Mouse (Mus musculus) myocyte (in vitro differentiated cells): ENCODE results near the gene Prss34. TPM values are rescaled to one million over a fixed set of nuclear protein-coding genes. Genes with fewer than 3 reads are reported as not detected.

Source experiments
- H3K27me3 ChIP-seq: one replicate; pipeline ENCODE4 v1.6.1; 2011; ENCODE audit not compliant: control insufficient read depth, insufficient read depth, insufficient read length
- H3K36me3 ChIP-seq: one replicate; pipeline ENCODE4 v1.6.1; 2011; ENCODE audit not compliant: control insufficient read depth, insufficient read depth
- H3K4me2 ChIP-seq: one replicate; pipeline ENCODE4 v1.6.1; 2011; ENCODE audit warnings: low read depth, control low read depth
- H3K4me3 ChIP-seq: one replicate; pipeline ENCODE4 v1.5.1; 2011; ENCODE audit warnings: mild to moderate bottlenecking, control low read depth, moderate library complexity
- H3K79me2 ChIP-seq: one replicate; pipeline ENCODE4 v1.6.1; 2011; ENCODE audit not compliant: control insufficient read depth, insufficient read depth
- H3ac ChIP-seq: one replicate; pipeline ENCODE4 v1.6.1; 2011; ENCODE audit not compliant: control insufficient read depth, insufficient read length
- CEBPB ChIP-seq: IDR thresholded peaks from 2 replicates; pipeline ENCODE4 v1.6.1; 2011; ENCODE audit warnings: mild to moderate bottlenecking, moderate library complexity; ENCODE audit not compliant: poor library complexity, insufficient read depth, severe bottlenecking
- E2F4 ChIP-seq: IDR thresholded peaks from one replicate; pipeline ENCODE4 v1.6.1; 2011; ENCODE audit warnings: mild to moderate bottlenecking, control low read depth, moderate library complexity; ENCODE audit not compliant: insufficient read depth
- MAX ChIP-seq: IDR thresholded peaks from one replicate; pipeline ENCODE4 v1.6.1; 2011; ENCODE audit warnings: low read depth, mild to moderate bottlenecking, control low read depth
- MYOD1 ChIP-seq, 3 experiments: IDR thresholded peaks; one replicate each; pipeline ENCODE4 v1.6.1; 2011; ENCODE audit warnings: control low read depth in 2 of 3, low read depth in 2 of 3, mild to moderate bottlenecking in 2 of 3, moderate library complexity in 1 of 3; ENCODE audit not compliant: insufficient read length in 2 of 3, control insufficient read depth in 1 of 3
- MYOG ChIP-seq, 3 experiments: IDR thresholded peaks; one replicate each; pipeline ENCODE4 v1.6.1; 2011; ENCODE audit warnings: control low read depth in 2 of 3, low read depth in 2 of 3, mild to moderate bottlenecking in 2 of 3; ENCODE audit not compliant: insufficient read length in 2 of 3, control insufficient read depth in 1 of 3, insufficient read depth in 1 of 3
- POLR2A ChIP-seq: IDR thresholded peaks from one replicate; pipeline ENCODE4 v1.6.1; 2011; ENCODE audit warnings: low read depth, mild to moderate bottlenecking, control low read depth, moderate library complexity; ENCODE audit not compliant: insufficient read length
- POLR2AphosphoS2 ChIP-seq: IDR thresholded peaks from one replicate; pipeline ENCODE4 v1.6.1; 2011; ENCODE audit warnings: low read depth, control low read depth; ENCODE audit not compliant: insufficient read length
- REST ChIP-seq: IDR thresholded peaks from one replicate; pipeline ENCODE4 v1.6.1; 2011; ENCODE audit warnings: mild to moderate bottlenecking, control low read depth, moderate library complexity; ENCODE audit not compliant: insufficient read depth, insufficient read length
- SRF ChIP-seq: IDR thresholded peaks from one replicate; pipeline ENCODE4 v1.6.1; 2011; ENCODE audit warnings: low read depth; ENCODE audit not compliant: control insufficient read depth, insufficient read length
- TCF12 ChIP-seq: IDR thresholded peaks from one replicate; pipeline ENCODE4 v1.6.1; 2011; ENCODE audit warnings: mild to moderate bottlenecking, control low read depth; ENCODE audit not compliant: poor library complexity, insufficient read depth, severe bottlenecking
- TCF3 ChIP-seq: IDR thresholded peaks from one replicate; pipeline ENCODE4 v1.6.1; 2011; ENCODE audit warnings: low read depth, control low read depth; ENCODE audit not compliant: insufficient read length
- USF1 ChIP-seq: IDR thresholded peaks from one replicate; pipeline ENCODE4 v1.6.1; 2011; ENCODE audit warnings: low read depth, mild to moderate bottlenecking, control low read depth, moderate library complexity
- polyA plus RNA-seq: library from polyadenylated mRNA; unstranded; fragments of >200 nt; fragmentation: generic; extraction: Trizol; gene quantifications from one replicate; pipeline ENCODE4 v1.2.1, GENCODE M21; 2012; ENCODE audit warnings: missing spikeins

Gene Prss34
- polyA plus RNA-seq, 1 experiment: not detected

- Histone ChIP-seq H3K4me3 (no peak overlapping the region), H3K36me3 (no peaks in the 10 kb centered on the region), H3ac (no peak overlapping the region), H3K4me2 (no peak overlapping the region), H3K27me3 (peaks cover 41% of the 10 kb centered on the region), H3K79me2 (no peaks in the 10 kb centered on the region)
- TF ChIP-seq TCF3 (no peak), USF1 (no peak), POLR2A (no peak), SRF (no peak), REST (no peak), E2F4 (no peak), TCF12 (no peak), MAX (no peak), CEBPB (no peak), MYOG (IDR thresholded peaks at IDR 0.05; ENCODE audit: control insufficient read depth in 1 of 3, insufficient read depth in 1 of 3, insufficient read length in 2 of 3, low read depth in 2 of 3) (no peak), MYOD1 (IDR thresholded peaks at IDR 0.05; ENCODE audit: control insufficient read depth in 1 of 3, insufficient read length in 2 of 3, low read depth in 2 of 3) (no peak), POLR2AphosphoS2 (no peak)
These were observed 35.7 kb downstream of the Prss34 start for GRCm38 (mm10) chr17:25333943-25334342.

GRCm38 (mm10) chr17:25338218-25338617 is 40.0 kb downstream of the Prss34 start:
- H3ac ChIP-seq: no peak overlapping the region
- H3K27me3 ChIP-seq: peaks cover 15% of the 10 kb centered on the region
- no peaks in the 10 kb centered on the region for H3K36me3 ChIP-seq
- H3K4me2 ChIP-seq: no peak overlapping the region
- no peak for TF ChIP-seq TCF3
- TF ChIP-seq TCF12: no peak
- no peak for TF ChIP-seq POLR2AphosphoS2
- no peak for TF ChIP-seq SRF
- TF ChIP-seq MYOG (IDR thresholded peaks at IDR 0.05; ENCODE audit: control insufficient read depth in 1 of 3, insufficient read depth in 1 of 3, insufficient read length in 2 of 3, low read depth in 2 of 3): no peak
- no peak for TF ChIP-seq REST
- no peak for TF ChIP-seq CEBPB
- TF ChIP-seq USF1: no peak
- no peak for TF ChIP-seq POLR2A
- TF ChIP-seq MYOD1 (IDR thresholded peaks at IDR 0.05; ENCODE audit: control insufficient read depth in 1 of 3, insufficient read length in 2 of 3, low read depth in 2 of 3): no peak
- TF ChIP-seq E2F4: no peak
- no peak for TF ChIP-seq MAX
- H3K4me3 ChIP-seq: no peak overlapping the region
- no peaks in the 10 kb centered on the region for H3K79me2 ChIP-seq

GRCm38 (mm10) chr17:25340003-25340402 is 41.8 kb downstream of the Prss34 start:
- H3K36me3 ChIP-seq: no peaks in the 10 kb centered on the region
- H3K79me2 ChIP-seq: no peaks in the 10 kb centered on the region
- H3ac ChIP-seq: no peak overlapping the region
- no peak overlapping the region for H3K4me3 ChIP-seq
- H3K27me3 ChIP-seq: peaks cover 9% of the 10 kb centered on the region
- H3K4me2 ChIP-seq: no peak overlapping the region
- TF ChIP-seq POLR2A (no peak), POLR2AphosphoS2 (no peak), REST (no peak), TCF3 (no peak), E2F4 (no peak), SRF (no peak), MYOG (IDR thresholded peaks at IDR 0.05; ENCODE audit: control insufficient read depth in 1 of 3, insufficient read depth in 1 of 3, insufficient read length in 2 of 3, low read depth in 2 of 3) (no peak), MAX (no peak), MYOD1 (IDR thresholded peaks at IDR 0.05; ENCODE audit: control insufficient read depth in 1 of 3, insufficient read length in 2 of 3, low read depth in 2 of 3) (no peak), USF1 (no peak), CEBPB (no peak), TCF12 (no peak)

GRCm38 (mm10) chr17:25341490-25341889 is 43.3 kb downstream of the Prss34 start:
- Histone ChIP-seq H3K36me3 (no peaks in the 10 kb centered on the region), H3K79me2 (no peaks in the 10 kb centered on the region), H3K4me2 (no peak overlapping the region), H3K27me3 (peaks cover 9% of the 10 kb centered on the region), H3ac (no peak overlapping the region), H3K4me3 (no peak overlapping the region)
- TF ChIP-seq TCF3: no peak
- no peak for TF ChIP-seq MAX
- TF ChIP-seq POLR2AphosphoS2: no peak
- no peak for TF ChIP-seq MYOG (IDR thresholded peaks at IDR 0.05; ENCODE audit: control insufficient read depth in 1 of 3, insufficient read depth in 1 of 3, insufficient read length in 2 of 3, low read depth in 2 of 3)
- no peak for TF ChIP-seq MYOD1 (IDR thresholded peaks at IDR 0.05; ENCODE audit: control insufficient read depth in 1 of 3, insufficient read length in 2 of 3, low read depth in 2 of 3)
- no peak for TF ChIP-seq SRF
- no peak for TF ChIP-seq POLR2A
- TF ChIP-seq TCF12: no peak
- TF ChIP-seq USF1: no peak
- no peak for TF ChIP-seq E2F4
- no peak for TF ChIP-seq REST
- no peak for TF ChIP-seq CEBPB
